Mouse (Mus musculus) adrenal gland (tissue): ENCODE measurements around the gene Gata5.

ENCODE experiments used
- intact Hi-C: fragments of 180-260 bp; cut with DNase I; formaldehyde crosslinking; loops from one replicate; pipeline ENCODE4 v1.15.1; 2025

Gene Gata5

DNA sequence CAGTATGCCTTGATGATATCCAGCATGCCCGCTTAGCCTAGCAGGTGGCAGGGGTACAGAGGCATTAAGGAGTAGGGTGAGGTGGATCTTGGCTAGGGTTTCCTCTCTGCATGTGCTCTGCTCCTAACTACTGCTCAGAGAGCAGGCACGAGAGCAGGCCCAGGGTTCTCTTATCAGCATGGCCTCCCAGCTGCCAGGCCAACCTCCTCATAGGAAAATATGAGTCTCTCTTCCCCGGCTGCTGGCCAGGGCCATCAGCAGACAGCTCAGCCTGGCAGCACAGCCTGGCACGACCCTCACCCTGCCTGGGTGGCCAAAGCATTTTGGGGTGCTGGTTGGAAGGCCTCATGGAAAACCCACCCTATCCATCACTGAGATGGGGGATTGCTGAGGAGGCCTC lies 23.4 kb downstream of the Gata5 start:
- intact Hi-C loops, result no loop called here

DNA sequence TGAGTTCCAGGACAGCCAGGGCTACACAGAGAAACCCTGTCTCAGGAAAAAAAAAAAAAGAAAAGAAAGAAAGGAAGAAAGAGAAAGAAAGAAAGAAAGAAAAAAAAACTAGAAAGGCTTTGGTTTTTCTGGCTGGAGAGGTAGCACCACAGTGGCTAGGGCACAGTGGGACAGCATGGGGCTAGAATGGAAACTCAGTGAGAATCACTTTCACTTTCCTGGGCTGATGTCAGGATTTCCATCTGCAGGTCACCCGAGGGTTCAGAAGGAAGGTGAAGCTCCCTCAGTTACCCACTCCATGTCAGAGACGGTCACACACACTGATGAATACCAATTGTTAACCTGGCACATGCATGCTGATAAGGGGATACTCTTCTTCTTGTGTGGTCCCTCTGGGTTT lies 26.8 kb downstream of the Gata5 start:
- intact Hi-C loops, result no loop called here

DNA sequence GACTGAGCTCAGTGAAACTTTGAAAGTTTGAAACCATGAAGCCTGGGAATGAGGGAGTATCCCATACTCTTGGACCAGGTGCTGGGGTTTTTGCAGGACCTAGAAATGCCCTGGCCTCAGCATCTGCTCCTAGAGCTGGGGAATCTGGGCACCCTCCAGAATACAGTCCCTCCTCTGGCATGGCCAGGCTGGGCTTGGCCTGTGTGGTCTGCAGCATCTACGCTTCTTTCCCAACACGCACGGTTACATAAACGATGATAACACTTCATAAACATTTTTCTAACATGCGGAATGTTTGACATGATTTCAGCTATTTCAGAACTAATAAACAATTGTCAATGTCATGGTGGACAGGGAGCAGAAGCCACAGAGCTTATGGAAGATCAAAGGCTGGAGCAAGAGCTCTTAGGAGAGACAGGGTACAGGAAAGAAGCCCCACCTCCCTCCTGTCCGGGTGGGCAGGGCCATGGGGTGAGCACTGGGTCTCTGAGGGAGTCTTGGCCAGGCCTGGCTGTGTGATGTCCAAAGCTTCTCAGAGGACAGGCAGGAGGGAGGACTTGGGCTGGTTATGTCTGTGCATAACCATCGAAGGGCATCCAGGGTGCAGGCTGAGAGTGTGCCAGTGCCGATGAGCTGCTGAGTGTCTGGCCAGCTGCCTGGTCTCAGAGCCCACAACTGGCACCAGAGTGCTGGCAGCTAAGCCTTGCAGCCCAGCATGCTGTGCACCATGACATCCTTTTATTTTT lies 27.9 kb downstream of the Gata5 start:
- intact Hi-C loops, result no loop called here

DNA sequence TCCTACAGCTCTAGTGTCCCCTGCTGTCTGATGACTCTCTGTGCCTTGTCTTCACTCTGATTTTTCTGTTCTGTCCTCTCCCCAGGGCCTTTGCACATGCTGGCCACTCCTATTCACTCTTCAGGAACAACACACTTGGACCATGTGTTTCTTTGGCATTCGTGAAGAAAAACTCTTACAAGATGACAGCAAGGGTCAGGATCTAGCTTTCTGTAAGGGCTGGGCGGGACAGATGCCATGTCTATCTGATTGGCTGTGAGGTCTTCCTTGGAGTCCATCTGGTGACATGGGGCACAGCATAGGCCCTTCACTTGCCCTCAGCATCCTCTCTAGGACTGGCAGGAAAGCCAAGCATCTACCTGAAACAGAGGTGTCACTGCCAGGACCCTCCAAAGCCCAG lies 28.5 kb downstream of the Gata5 start:
- intact Hi-C loops, result no loop called here

DNA sequence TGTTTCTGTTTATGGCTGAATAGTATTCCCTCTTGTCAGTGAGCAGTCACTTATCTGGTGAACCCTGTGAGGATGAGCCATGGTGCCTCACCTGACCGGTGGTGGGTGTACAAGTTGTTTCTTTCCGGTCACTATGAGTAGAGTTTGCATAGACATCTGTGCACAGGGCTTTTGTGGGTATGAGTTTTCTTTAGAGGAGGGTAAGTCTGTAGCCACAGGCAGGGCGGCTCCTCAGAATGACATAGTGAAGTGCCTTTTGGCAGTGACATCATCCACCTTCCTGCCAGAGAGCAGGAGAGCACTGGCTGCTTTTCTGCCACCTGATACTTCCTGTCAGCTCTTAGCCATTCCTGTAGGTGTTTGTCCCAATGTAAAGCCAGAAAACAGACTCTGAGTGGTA lies 29.0 kb downstream of the Gata5 start:
- intact Hi-C loops, result no loop called here

DNA sequence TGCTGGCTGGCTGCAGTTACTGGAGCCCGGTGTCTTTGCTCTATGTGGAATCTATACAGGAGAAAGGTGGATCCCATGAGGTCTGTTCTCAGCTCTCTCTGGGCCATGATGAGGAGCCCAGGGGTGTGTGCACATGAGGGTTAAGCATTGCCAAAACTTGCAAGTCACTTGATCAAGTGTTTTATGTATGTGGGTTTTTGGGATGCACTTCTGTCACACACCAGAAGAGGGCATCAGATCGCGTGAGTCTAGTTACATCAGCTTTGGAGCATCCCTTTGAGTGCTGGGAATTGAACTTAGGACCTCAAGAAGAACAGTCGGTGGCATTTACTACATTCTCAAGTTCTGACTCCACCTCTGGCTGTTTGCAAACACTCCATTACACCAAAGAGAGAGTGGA lies 29.9 kb downstream of the Gata5 start:
- intact Hi-C loops, result no loop called here

DNA sequence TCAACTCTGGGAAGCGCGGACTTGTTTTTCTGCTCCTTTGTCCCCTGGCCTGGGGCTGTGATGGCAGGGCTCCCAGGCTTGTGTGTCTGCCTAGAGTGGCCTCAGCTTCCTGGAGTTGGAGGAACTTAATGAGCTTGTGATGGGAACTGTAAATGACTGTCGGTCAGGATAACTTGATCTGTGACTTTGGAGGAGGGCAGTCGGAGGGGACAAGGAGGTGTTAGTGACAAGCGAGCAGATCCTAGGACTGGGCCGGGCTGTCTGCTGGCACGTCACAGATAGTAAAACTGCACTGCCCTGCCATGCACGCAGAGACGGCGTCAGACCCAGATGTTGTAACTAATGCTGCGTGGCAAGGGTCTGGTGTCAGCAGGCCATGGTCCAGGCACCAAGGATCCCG lies 31.0 kb downstream of the Gata5 start:
- intact Hi-C loops, result no loop called here

DNA sequence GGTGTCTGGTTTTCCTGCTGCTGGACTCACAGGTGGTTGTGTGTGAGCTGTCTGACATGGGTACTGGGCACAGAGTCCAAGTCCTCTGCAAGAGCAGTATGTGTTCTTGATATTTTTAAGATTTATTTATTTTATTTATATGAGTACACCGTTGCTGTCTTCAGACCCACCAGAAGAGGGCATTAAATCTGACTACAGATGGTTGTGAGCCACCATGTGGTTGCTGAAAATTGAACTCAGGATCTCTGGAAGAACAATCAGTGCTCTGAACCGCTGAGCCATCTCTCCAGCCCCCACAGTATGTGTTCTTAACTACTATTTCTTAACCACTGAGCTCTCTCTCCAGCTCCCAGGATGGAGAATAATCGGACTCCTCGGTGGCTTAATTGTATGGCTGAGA lies 32.3 kb downstream of the Gata5 start:
- intact Hi-C loops, result no loop called here

DNA sequence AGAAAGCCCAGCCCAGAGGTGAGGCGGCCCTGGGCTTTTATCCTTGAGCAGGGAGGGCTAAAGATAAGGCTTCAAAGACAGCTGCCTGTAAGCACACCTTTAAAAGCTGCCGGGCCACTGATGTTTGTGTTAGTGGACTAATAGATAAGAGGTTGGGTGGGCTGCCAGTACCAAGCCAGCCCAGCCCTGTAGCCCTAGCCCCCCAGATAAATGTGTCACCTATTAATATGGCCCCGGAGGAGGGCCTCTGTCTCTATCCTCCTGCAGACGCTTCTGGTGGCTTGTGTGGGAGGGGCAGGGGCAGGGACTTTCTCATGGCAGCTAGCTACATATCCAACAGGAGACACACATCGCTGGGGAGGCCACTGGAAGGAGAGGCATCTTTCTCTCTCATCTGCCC lies 33.7 kb downstream of the Gata5 start:
- intact Hi-C loops, result no loop called here

DNA sequence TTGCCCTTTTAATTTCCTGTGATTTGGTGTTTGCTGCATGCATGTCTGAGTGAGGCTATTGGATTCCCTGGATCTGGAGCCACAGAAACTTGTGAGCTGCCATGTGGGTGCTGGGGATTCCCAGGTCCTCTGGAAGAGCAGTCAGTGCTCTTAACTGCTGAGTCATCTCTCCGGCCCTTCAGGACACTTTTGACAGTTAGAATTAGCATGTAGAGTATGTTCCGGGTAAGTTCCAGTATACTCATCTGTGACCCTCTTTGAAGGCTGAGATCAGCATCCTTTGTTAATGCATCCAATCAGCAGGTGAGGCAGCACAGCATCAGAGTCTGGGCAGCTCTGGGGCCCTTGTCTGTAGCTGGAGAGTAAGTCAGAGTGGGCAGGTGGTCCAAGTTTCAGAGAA lies 34.2 kb downstream of the Gata5 start:
- intact Hi-C loops, result no loop called here

DNA sequence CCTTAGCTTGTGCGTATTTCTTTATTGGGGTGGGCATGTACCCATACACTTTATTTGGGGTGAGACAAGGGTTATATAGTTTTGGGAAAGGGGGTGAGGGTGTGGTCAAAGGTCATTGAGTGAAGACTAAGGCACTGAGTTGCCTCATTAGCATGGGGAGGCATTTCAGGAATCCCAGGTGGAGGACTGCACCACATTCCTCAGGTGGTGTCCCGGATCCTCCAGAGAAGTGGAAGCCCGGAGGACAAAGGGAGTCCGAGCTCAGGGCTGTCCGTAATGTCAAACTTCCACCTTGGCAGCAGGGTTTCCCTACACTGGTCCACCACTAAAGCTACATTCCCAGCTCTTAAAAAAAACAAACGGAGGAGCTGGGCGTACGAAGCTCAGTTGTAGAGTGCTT lies 41.6 kb downstream of the Gata5 start:
- intact Hi-C loops, result no loop called here

DNA sequence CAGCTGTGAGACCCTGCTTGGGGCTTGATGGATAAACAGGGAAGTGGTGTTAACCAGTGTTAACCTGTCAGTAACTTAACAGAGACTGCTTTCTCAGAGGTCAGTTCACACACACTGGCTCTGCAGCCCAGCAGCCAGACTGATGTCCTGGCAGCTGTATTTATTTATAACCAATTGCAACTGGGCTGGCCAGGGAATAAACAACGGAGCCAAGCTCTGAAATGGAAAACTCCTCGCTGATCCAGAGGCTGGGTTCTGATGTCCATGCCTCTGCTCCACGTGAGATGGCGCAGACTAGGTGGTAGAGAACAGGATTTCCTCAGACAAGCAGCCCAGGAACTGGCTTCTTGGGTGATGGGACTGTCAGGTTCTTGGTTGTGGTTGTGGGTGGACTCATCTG lies 42.5 kb downstream of the Gata5 start:
- intact Hi-C loops, result no loop called here

DNA sequence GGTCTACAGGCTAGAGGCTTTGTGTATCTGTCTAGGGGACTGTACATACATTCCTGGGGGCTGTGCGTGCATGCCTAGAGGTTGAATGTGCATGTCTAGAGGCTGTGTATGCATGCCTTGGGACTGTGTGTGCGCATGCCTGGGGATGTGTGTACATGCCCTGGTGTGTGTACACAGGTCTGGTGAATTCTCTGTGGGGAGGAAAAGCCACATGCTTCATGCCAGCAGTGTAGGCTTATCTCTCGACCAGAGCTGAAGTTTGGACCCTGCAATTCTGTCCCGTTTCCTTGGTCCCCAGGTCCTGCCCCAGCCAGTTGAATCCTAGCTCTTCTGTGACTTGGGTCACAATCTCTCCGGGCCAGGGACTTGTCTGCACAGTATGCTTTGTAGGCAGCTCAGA lies 42.9 kb downstream of the Gata5 start:
- intact Hi-C loops, result no loop called here

DNA sequence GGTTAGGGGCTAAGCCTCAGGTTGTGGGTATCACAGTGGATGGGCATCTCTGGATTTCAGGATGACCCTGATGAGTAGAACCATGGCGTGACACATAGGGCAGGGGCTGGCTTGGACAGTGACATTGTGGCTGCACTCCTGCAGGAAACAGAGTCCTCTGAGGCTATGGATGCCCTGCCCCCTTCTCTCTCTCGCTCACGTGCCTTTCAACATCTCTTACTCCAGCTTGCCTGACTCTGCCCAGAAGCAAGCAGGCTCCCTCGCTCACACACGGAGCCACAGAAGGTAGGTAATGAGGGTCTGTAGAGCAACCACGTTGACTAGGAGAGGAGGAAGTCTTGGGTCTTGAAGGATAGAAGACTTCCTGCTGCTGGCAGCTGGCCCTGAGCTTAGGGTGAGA lies 44.0 kb downstream of the Gata5 start:
- intact Hi-C loops, result no loop called here

DNA sequence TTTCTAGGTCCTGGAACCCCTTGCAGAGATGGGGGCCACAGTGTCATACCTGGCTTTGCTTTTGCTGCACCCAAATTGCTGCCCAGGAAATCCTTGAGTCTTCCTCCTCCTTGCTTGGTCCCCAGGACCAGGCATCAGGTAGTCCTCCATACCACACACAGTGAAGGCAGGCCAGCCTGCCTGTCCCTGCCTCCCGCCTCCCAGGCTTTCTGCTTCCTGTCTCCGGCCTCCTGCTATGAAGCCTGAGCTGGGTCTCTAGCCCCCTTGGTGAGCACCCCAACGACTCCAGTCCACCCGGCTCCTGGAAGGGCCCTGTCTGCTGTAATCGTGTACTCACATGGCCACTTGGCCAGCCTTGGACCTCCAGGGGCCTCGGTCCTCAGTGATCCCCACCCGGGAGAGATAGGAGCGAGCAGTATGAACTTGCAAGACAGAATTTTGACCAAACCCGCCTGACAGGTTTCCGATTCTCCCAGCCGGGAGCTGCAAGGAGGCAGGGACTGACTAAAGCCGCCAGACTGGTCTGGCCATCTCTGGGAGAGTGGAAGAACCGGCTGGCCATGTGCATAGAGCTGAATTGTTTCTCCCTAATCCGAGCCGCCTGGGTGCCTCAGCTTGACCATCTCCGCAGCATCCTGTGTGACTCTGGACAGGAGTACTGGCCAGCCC lies 44.9 kb downstream of the Gata5 start, which contains the start of gene Rbbp8nl:
TSS of gene Rbbp8nl (minus strand) at position 440 of the 669 bp plus-strand sequence.
- intact Hi-C loops, result no loop called here

DNA sequence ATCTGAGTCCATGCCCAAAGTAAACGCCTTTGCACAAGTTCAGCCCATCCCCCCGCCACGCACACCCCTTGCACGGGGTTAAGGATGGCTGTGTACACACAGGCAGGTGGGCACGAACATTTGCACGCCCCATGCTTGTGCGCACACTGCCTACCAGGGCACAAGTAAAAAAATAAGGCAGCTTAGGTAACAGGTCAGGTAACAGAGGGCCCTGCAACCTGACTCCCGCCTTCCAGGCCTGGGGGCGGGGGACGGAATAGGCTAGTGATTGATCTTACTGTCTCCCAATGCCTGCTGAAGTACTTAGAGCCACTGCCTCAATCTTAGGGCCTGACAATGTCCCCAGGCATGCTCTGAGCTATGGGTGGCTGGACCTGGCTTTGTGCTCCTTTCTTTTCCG lies 45.5 kb downstream of the Gata5 start:
- intact Hi-C loops, result no loop called here

DNA sequence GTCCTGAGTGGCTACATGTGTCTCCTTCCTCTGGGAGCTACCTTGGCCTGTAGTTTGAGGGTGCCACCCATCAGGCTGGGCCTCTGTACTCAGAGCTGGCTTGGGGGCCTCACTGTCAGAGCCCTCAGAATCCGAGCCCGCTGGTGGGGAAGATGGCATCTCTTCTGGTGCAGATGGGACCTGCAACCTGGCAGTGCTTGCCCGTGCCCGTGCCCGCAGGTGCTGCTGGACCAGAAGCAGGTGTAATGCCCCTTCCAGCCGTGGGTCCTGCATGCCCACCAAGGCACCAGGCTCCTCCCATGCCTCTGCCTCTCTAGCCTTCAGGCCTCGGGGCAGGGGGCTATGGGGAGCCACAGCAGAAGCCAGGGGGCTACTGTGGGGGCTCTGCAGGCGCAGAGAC lies 55.2 kb downstream of the Gata5 start:
- intact Hi-C loops, result loop anchor here (5.0 kb wide), 1 partner anchor 153 kb away; no protein-coding TSS in a partner anchor

DNA sequence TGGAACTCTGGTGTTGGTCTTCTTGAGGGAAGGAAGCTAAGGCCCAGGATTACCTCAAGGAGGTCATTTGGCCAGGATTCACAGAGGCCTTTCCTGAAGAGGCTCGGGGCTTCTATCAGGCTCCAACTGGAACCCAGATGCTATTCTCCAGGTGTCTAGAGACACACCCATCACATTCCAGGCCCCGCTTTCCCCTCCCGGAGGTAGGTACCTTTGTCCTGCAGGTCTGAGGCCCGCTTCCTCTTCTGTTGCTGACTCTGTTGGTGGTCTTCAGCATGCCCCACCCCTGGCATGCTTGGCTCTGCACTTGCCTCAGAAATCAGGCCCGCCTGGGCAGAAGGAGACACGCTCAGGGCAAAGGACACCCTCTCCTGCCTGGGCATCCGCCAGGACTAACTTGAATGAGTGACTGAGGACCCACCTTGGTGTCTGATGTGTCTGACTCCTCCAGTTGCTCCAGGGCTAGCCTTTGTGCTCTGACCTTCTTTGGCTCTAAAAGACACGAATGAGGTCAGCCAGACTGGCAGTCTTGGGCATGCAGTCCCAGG lies 56.7 kb downstream of the Gata5 start:
- intact Hi-C loops, result loop anchor here (1.0 to 5.0 kb wide), 2 partner anchors 68 to 154 kb away; no protein-coding TSS in a partner anchor

DNA sequence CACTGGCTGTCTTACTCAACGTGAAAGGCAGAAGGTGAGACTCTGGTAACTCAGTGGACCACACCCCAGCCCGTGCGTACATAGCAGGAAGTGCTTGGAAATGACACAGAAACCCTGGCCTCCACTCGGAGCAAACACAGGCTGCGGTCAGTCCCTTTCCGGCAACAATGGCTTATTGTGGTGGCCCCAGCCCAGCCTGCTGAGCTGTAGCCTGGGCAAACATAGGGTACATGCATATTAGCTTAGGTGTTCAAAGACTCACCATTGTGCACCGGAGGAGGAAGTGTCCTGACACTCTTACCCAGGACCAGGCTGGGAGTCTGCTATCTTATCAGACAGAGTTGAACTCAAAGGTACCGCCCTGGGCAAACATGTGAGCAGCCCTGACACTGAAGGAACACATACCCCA lies 57.6 kb downstream of the Gata5 start:
- intact Hi-C loops, result loop anchor here (5.0 kb wide), 1 partner anchor 155 kb away; no protein-coding TSS in a partner anchor

DNA sequence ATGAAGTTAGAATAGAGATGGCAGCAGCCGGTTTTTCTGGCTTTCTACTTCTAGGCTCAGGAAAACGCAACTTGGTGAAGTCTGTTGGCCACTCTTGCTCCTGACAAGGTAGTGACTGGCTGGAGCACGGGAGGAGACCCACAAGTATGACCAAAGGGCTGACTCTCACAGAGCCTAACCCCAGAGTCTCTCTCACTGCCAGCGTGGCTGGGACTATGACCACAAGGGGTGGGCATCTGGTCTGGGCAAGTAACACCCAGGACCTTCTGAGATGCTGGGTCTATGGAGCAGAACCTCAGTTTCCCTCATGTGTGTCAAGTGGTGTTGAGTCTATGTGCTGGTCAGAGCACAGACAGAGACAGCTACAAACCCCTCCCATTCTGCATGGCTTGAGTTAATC lies 58.1 kb downstream of the Gata5 start:
- intact Hi-C loops, result loop anchor here (5.0 kb wide), 1 partner anchor 156 kb away; no protein-coding TSS in a partner anchor

DNA sequence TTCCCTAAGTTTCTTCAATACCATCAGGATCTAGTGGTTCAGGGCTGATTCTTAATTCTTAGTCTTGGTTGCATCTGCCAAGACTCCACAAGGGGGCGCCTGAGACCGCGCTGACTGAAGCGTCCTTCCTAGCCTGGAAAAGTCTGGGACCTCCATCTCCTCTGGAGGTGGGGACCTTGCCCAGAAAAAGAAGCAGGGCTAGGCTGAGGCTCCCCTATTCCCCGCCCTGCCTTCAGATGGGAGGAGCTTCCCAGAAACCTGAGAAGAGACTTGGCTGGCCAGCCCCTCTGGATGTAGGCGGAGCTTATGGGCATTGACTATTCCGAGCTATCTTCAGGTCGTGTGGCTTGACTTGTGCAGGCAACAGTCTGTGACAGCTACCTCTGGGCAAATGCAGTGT lies 58.7 kb downstream of the Gata5 start:
- intact Hi-C loops, result loop anchor here (1.0 to 5.0 kb wide), 2 partner anchors 71 to 156 kb away; no protein-coding TSS in a partner anchor
